In the genomic region with DNA sequence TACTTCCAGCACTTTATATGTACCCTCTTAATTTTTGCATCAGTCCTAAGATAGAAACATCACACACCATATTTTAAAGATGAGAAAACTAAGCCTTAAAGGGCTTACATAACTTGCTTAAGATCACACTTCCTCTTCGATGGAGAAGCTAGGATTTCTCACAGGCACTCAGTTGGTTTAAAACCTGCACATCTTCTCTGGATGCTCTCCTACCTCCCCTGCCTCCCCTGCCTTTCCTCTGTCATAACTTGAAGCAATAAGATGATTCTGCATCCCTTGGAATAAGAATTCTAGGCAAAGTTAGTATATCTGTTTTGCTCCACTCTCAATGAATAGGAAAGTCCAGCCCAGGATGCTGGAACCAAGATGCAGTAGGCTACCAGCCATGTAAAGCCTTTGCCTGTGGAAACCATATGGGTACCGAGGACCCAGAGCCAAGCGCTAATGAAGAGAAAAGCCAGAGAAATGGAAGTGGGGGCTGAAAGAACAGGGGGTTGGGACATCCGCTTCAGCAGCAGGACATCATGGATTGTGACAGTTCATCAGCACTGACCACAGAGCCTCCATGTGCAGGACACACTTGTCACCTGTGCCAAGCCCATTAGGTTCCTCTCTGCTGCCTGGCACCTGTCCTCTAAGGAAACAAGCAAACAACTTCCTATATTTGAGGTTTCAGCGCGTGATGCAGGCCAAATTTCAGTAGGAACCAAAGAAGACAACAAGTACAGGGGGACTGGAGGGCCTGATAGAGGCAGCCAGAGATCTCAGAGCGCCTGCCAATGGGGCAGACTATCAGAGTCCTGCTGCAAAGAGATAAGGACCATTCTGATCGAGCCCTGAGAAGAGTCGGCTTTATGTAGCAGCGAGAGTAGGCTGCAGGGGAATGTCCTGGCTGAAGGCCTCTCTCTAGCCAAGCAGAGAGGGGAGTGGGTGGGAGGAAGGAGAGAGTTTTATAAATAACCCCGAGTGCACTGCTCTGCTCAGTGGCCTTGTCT, we compare ENCODE assay signal across 10 mouse cellular contexts.
DNase-seq lines count a peak whose midpoint lies in the region; ATAC-seq lines count a peak whose summit lies in the region.
"Had no signal": no experiment of that assay in that cellular context is flagged by ENCODE, and none has a peak within 500 bp of the region (broad histone marks: within the 10 kb centered on the region; RNA-seq: fewer than 3 reads in every experiment).

No protein-coding gene starts in this region.

- 76% methylated on average over 11 of the region's 11 CpGs for WGBS in hindbrain, embryonic 16.5 days
- WGBS in hindbrain, embryonic 12.5 days = 77% methylated on average over 11 of the region's 11 CpGs

- peak; percentile 97 for DNase-seq in MEL-GATA-1-ER (ENCODE audit: extremely low read depth, low read depth)
- DNase-seq in gastrocnemius, postnatal 36 days = no peak
- DNase-seq in retina, postnatal 1 day = no peak
- DNase-seq in lung, postnatal 25 days (ENCODE audit: low spot score) = no peak

- intact Hi-C loops in gastrocnemius, postnatal 36 days (cut with DNase I) = no loop called here

- ATAC-seq in hindbrain, embryonic 16.5 days = peak; percentile 45; the same call in 1 of the 2 replicates
- ATAC-seq in hindbrain, embryonic 12.5 days (ENCODE audit: low FRiP score) = no peak
- ATAC-seq in erythroblast, adult 5-6 weeks (replicated peaks; ENCODE audit: low FRiP score, poor library complexity, severe bottlenecking) = peak; percentile 95
- ATAC-seq in megakaryocyte, adult 5-6 weeks (ENCODE audit: poor library complexity, severe bottlenecking) = peak; percentile 54
- ATAC-seq: forebrain, embryonic 14.5 days had no signal

- no peak overlapping the region for H3K27ac ChIP-seq in hindbrain, embryonic 16.5 days (ENCODE audit: low read depth, low read length)
- H3K27ac ChIP-seq in hindbrain, embryonic 12.5 days = no peak overlapping the region
- H3K27ac ChIP-seq: midbrain, embryonic 12.5 days had no signal

- no peak overlapping the region for H3K9ac ChIP-seq in hindbrain, embryonic 16.5 days (ENCODE audit: low read depth, low read length)
- H3K9ac ChIP-seq in hindbrain, embryonic 12.5 days = no peak overlapping the region
- H3K9ac ChIP-seq: midbrain, embryonic 12.5 days had no signal

- no peak overlapping the region for H3K4me2 ChIP-seq in hindbrain, embryonic 16.5 days (ENCODE audit: low read length)
- H3K4me2 ChIP-seq in hindbrain, embryonic 12.5 days (replicated peaks) = no peak overlapping the region
- H3K4me2 ChIP-seq: midbrain, embryonic 12.5 days had no signal

- H3K4me3 ChIP-seq in hindbrain, embryonic 16.5 days (ENCODE audit: low read length) = no peak overlapping the region
- H3K4me3 ChIP-seq in hindbrain, embryonic 12.5 days = no peak overlapping the region
- H3K4me3 ChIP-seq: midbrain, embryonic 12.5 days had no signal

- no peaks in the 10 kb centered on the region for H3K36me3 ChIP-seq in hindbrain, embryonic 16.5 days (ENCODE audit: control insufficient read depth, insufficient read depth, low read length)
- H3K36me3 ChIP-seq in hindbrain, embryonic 12.5 days = no peaks in the 10 kb centered on the region
- H3K36me3 ChIP-seq: midbrain, embryonic 12.5 days had no signal

- H3K4me1 ChIP-seq in hindbrain, embryonic 16.5 days (ENCODE audit: control insufficient read depth, insufficient read depth, low read depth, low read length) = no peaks in the 10 kb centered on the region
- peaks cover 6% of the 10 kb centered on the region for H3K4me1 ChIP-seq in hindbrain, embryonic 12.5 days

- no peaks in the 10 kb centered on the region for H3K27me3 ChIP-seq in hindbrain, embryonic 16.5 days (replicated peaks; ENCODE audit: control insufficient read depth, insufficient read depth, low read length)
- no peaks in the 10 kb centered on the region for H3K27me3 ChIP-seq in hindbrain, embryonic 12.5 days
- H3K27me3 ChIP-seq: midbrain, embryonic 12.5 days had no signal

- H3K9me3 ChIP-seq in hindbrain, embryonic 16.5 days (ENCODE audit: control insufficient read depth, low read length) = no peaks in the 10 kb centered on the region
- H3K9me3 ChIP-seq in hindbrain, embryonic 12.5 days (replicated peaks) = no peaks in the 10 kb centered on the region
- H3K9me3 ChIP-seq: midbrain, embryonic 12.5 days had no signal
